Mouse (Mus musculus) spleen, adult 2 months (tissue): ENCODE data around the gene Gkn2.

Experiments used
- CTCF ChIP-seq: fragments of 200-500 bp; IDR thresholded peaks from 2 replicates; pipeline ENCODE4 v1.5.1; 2011; ENCODE audit warnings: mild to moderate bottlenecking, inconsistent platforms; ENCODE audit not compliant: insufficient read depth, insufficient read length, insufficient replicate concordance; ENCODE audit errors: extremely low read depth
- POLR2A ChIP-seq: fragments of 200-500 bp; IDR thresholded peaks from 2 replicates; pipeline ENCODE4 v1.6.1; 2011; ENCODE audit warnings: low read depth, low read length, inconsistent platforms

DNA sequence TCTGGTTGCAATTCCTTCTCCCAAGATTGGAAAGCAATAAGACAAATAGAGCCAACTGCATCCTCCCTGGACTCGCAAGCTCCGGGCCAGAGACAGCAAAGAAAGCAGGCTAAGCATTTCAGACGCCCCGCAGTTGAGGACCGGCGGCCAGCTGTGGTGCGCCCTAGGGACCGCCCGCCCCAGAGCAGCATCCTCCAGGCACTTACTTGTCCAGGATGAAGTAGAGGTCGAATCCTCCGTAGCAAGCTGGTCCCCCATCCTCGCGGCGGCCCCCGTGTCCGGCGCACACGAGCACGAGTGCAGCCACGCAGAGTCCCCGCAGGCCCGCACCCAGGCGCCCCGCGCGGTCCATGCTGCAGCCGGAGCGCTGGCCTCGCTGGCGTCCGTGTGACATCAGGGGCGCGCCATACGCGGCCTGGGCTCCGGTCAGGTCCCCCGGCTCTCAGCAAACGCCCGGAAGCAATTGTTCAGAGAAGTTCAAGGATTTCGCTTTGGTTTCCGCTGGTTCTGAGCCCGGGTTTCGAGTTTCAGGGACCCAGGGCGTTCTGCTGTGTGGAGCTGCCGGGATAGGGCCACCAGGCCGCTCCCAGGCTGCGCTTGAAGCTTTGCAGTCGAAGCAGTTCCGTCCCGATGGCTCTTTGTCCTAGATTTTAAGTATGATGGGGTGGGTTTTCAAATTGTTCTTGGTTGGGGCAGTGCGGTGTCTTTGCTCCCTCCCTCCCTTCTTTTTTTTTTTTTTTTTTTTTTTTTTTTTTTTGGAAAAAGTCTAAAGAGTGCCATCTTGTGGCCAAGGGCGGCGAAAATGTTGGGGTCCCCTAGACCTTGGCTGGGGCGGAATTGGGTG, 37.8 kb upstream of the Gkn2 start, which contains the start of gene Antxr1:
- TF ChIP-seq CTCF (no peak), POLR2A (no peak)
